Mouse (Mus musculus) right cerebral cortex, adult 2 months (tissue): ENCODE measurements at regions not wholly inside any gene's neighbourhood (a gene's known extent, or its start where the extent isn't known, plus 50 kb on each side); places are given as distances from the start of the nearest gene placed in this dataset.

Experiments
- DNase-seq, 2 experiments: peaks; one replicate each; pipeline ENCODE4 v3.0.0; 2021 to 2022; ENCODE audit warnings: low spot score in 2 of 2

GRCm38 (mm10) chr11:17461701-17462100 is 204.3 kb downstream of the C1d start:
- no peak for DNase-seq

- DNase-seq = peak in 1 of 2 experiments; percentile 11
Observed at GRCm38 (mm10) chr11:17464875-17465274, 207.5 kb downstream of the C1d start.

GRCm38 (mm10) chr11:17468431-17469165 is 211.2 kb downstream of the C1d start:
- no peak for DNase-seq

- DNase-seq = no peak
Observed at GRCm38 (mm10) chr11:17481436-17481996, 224.1 kb downstream of the C1d start.

DNA sequence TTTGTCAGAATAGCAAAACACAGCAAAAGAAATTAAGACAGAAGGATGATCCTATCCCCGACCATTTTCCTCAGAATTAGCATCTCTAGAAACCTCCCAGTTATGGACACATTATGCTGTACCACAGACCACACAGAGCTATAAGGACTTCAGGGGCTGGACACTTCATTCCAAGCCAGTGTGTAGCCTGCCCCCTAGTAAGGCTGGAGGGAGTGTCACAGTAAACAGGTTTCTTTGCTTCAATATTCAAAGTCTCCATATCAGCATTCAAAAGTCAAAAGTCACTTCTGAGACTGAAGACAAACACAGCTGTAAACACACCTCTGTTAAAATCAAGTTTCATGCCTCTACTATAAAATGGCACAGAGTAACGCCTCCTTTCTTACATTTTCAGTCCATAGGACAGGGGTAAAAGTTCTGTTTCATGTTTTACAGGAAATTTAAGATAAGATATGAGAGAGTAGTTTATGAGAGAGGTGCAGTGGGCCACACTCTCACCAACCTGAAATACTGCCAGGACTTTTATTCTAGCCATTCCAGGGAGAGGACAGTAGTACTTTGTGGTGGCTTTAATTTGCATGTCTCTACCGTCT is 226.6 kb downstream of the C1d start:
- DNase-seq = no peak

- no peak for DNase-seq
Observed at GRCm38 (mm10) chr11:17501120-17502043, 244.0 kb downstream of the C1d start.

- no peak for DNase-seq
Observed at GRCm38 (mm10) chr11:17502052-17502451, 244.7 kb downstream of the C1d start.

- DNase-seq = no peak
Observed at GRCm38 (mm10) chr11:17522220-17522919, 265.0 kb downstream of the C1d start.

DNA sequence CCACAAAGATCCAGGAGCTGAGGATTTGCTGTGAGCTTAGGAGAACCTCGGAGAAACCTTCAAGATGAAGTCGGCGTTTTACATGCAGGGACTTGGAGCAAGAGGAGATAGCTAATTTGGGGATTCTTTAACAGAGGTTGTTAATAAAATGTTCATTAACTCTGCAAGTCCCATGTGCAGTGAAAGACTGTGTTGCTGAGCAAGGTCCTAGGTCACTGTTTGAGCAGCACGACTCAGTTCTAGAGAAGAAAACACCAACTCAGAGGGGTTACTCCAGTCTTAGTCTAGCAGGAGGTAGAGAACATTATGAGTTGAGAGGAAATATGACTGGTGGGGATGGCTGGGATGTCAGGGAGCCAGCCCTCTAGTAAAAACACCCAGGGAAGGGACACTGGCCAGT is 265.9 kb downstream of the C1d start:
- no peak for DNase-seq

GRCm38 (mm10) chr11:17524985-17525775 is 267.8 kb downstream of the C1d start:
- no peak for DNase-seq

- peak in 1 of 2 experiments; percentile 3 for DNase-seq
Observed at GRCm38 (mm10) chr11:17526476-17526875, 269.1 kb downstream of the C1d start.

DNA sequence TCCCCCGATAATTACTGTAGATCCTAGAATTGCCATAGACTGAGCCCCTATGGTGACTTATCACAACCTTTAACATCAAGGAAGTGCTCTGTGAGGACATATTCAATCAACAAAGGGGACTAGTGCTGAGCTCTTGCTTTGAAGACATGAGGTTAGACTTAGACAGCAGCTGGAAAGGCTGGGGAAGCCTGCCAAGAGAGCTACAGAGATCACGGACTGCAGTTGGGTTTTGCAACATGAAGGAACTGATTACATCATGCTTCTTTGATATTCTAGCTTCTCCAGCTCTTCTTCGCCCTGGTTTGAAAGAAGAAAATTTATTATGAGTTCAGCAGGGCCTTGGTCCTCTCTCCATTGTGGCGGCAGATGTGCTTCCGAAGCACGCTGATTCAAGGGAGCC is 271.2 kb downstream of the C1d start:
- DNase-seq = no peak

- DNase-seq = no peak
Observed at GRCm38 (mm10) chr11:17533706-17534105, 276.3 kb downstream of the C1d start.

- no peak for DNase-seq
Observed at GRCm38 (mm10) chr11:17546286-17546685, 288.9 kb downstream of the C1d start.

DNA sequence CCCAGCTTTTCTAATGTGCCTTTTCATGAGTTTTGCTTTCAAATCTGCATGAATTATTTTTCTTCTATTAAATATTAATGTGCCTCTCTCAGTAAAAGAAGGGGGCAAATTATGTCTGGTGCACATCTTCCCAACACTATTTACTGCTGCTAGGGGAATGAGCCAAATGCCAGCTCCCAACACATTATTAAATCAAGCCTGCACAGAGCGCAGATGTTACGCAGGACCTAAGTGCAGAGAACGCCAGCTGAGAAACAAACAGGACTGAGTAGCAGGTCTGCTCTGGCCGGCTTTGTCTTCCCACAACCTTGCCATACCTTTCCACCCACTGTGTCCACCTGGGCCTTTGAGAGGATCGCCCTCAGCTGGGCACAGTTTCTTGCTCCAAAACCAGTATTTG is 291.8 kb downstream of the C1d start:
- no peak for DNase-seq

- no peak for DNase-seq
Observed at GRCm38 (mm10) chr11:17555276-17555675, 297.9 kb downstream of the C1d start.

GRCm38 (mm10) chr11:17591780-17592487 is 334.6 kb downstream of the C1d start:
- no peak for DNase-seq

DNA sequence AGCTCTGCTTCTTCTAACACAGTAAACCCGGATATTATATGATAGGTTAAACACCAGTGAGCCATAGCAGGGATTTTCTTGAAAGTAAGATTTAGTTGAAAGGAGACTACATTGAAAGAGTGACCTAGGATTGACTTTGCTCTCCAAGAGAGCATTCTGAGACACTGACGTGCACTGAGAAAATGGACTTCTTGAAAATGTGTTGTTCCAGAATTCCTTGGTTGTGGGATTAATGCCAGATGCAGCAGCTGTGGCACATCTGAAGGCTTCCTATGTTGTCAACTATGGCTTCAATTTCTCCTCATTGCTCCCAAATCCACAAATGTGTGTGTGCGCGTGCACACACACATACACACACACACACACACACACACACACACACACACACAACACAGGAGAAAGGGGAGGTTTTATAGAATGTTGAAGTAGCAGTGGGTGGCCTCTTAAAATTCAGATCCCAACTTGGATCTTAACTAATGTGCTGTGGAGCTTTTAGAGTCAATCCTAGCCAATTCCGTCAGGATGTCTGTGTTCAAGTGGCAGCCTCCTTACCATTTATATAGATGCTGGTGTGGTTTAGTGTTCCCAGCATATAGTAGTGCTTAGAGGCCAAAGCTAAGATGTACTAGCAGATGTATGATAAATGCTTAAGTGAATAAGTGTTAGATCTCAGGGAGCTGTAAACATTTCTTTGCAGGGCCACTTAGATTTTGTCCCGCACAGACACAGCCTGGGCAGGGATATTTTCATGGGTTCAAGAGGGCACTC is 346.5 kb downstream of the C1d start:
- no peak for DNase-seq
